Mouse (Mus musculus) thymus, adult 2 months (tissue): ENCODE data around the gene Brd3. TPM values are rescaled to one million over a fixed set of nuclear protein-coding genes. Genes with fewer than 3 reads are reported as not detected.

Source experiments
- DNase-seq: peaks from one replicate; pipeline ENCODE4 v3.0.0; 2021
- H3K27ac ChIP-seq: fragments of 200-500 bp; 2 replicates; pipeline ENCODE4 v1.5.1; 2012; ENCODE audit warnings: low read length, control low read depth; ENCODE audit not compliant: control insufficient read depth, insufficient read depth
- H3K27me3 ChIP-seq: fragments of 200-500 bp; 2 replicates; pipeline ENCODE4 v1.6.1; 2012; ENCODE audit warnings: mild to moderate bottlenecking, low read length, moderate library complexity, mixed read lengths; ENCODE audit not compliant: control insufficient read depth, insufficient read depth
- H3K36me3 ChIP-seq: fragments of 200-500 bp; 2 replicates; pipeline ENCODE4 v1.6.1; 2012; ENCODE audit warnings: mild to moderate bottlenecking, low read length, moderate library complexity; ENCODE audit not compliant: control insufficient read depth, insufficient read depth
- H3K4me1 ChIP-seq: fragments of 200-500 bp; replicated peaks from 2 replicates; pipeline ENCODE4 v1.6.1; 2012; ENCODE audit warnings: low read length; ENCODE audit not compliant: control insufficient read depth, insufficient read depth
- H3K4me3 ChIP-seq: fragments of 200-500 bp; 2 replicates; pipeline ENCODE4 v1.5.1; 2012; ENCODE audit warnings: mild to moderate bottlenecking, low read length, control low read depth, moderate library complexity; ENCODE audit not compliant: control insufficient read depth, insufficient read depth
- CTCF ChIP-seq: fragments of 200-500 bp; IDR thresholded peaks from 2 replicates; pipeline ENCODE4 v1.5.1; 2012; ENCODE audit warnings: mild to moderate bottlenecking, control low read depth, low read length, moderate library complexity, borderline replicate concordance; ENCODE audit not compliant: control insufficient read depth, poor library complexity, insufficient read depth; ENCODE audit errors: extremely low read depth
- POLR2A ChIP-seq: fragments of 200-500 bp; IDR thresholded peaks from 2 replicates; pipeline ENCODE4 v1.6.1; 2012; ENCODE audit warnings: mild to moderate bottlenecking, low read length, control low read depth, moderate library complexity; ENCODE audit not compliant: control insufficient read depth, poor library complexity, insufficient read depth; ENCODE audit errors: extremely low read depth
- WGBS: fragments of 180-500 bp; shearing (Covaris S2); methylation state at CpG from one replicate; pipeline ENCODE4 v1.1.7; 2018; 5-methylcytosine and 5-hydroxymethylcytosine counted together
- polyA plus RNA-seq: library from polyadenylated mRNA; depleted of rRNA; stranded (reverse); fragments of >200 nt; gene quantifications from 2 replicates; pipeline ENCODE4 v1.2.3, GENCODE M21; 2012

Gene Brd3
- polyA plus RNA-seq, 1 experiment: 53.5 TPM

GRCm38 (mm10) chr2:27469292-27469990 is 38.0 kb downstream of the Brd3 start:
- no peaks in the 10 kb centered on the region for H3K27me3 ChIP-seq
- 64% methylated on average over 4 of the region's 4 CpGs for WGBS
- no peak overlapping the region for H3K4me3 ChIP-seq
- TF ChIP-seq POLR2A: no peak
- no peaks in the 10 kb centered on the region for H3K36me3 ChIP-seq
- no peak overlapping the region for H3K27ac ChIP-seq
- H3K4me1 ChIP-seq: peaks cover 49% of the 10 kb centered on the region
- no peak for DNase-seq

- Histone ChIP-seq H3K4me1 (no peaks in the 10 kb centered on the region), H3K27ac (no peak overlapping the region), H3K36me3 (peaks cover 54% of the 10 kb centered on the region), H3K27me3 (no peaks in the 10 kb centered on the region), H3K4me3 (no peak overlapping the region)
- WGBS: 97% methylated on average over 4 of the region's 4 CpGs
- no peak for DNase-seq
- no peak for TF ChIP-seq POLR2A
- no peak for TF ChIP-seq CTCF
These were observed 44.6 kb downstream of the Brd3 start for GRCm38 (mm10) chr2:27462901-27463300.

GRCm38 (mm10) chr2:27461881-27462660 is 45.4 kb downstream of the Brd3 start:
- H3K4me1 ChIP-seq: no peaks in the 10 kb centered on the region
- H3K36me3 ChIP-seq: peaks cover 61% of the 10 kb centered on the region
- H3K27ac ChIP-seq: no peak overlapping the region
- H3K4me3 ChIP-seq: no peak overlapping the region
- TF ChIP-seq POLR2A (no peak), CTCF (no peak)
- 93% methylated on average over 4 of the region's 4 CpGs for WGBS
- no peaks in the 10 kb centered on the region for H3K27me3 ChIP-seq
- DNase-seq: no peak

GRCm38 (mm10) chr2:27460651-27461050 is 46.8 kb downstream of the Brd3 start:
- H3K4me1 ChIP-seq: no peaks in the 10 kb centered on the region
- TF ChIP-seq POLR2A (no peak), CTCF (no peak)
- no peak overlapping the region for H3K4me3 ChIP-seq
- no peaks in the 10 kb centered on the region for H3K27me3 ChIP-seq
- H3K27ac ChIP-seq: no peak overlapping the region
- 84% methylated on average over 9 of the region's 9 CpGs for WGBS
- H3K36me3 ChIP-seq: peaks cover 73% of the 10 kb centered on the region
- DNase-seq: no peak

- DNase-seq: no peak
- no peaks in the 10 kb centered on the region for H3K27me3 ChIP-seq
- 92% methylated on average over 5 of the region's 5 CpGs for WGBS
- H3K4me1 ChIP-seq: no peaks in the 10 kb centered on the region
- no peak overlapping the region for H3K4me3 ChIP-seq
- H3K27ac ChIP-seq: no peak overlapping the region
- peaks cover 78% of the 10 kb centered on the region for H3K36me3 ChIP-seq
- no peak for TF ChIP-seq CTCF
- TF ChIP-seq POLR2A: no peak
These were observed 47.3 kb downstream of the Brd3 start for GRCm38 (mm10) chr2:27460163-27460562.

GRCm38 (mm10) chr2:27459735-27460134 is 47.7 kb downstream of the Brd3 start:
- no peak for TF ChIP-seq POLR2A
- no peak for TF ChIP-seq CTCF
- DNase-seq: no peak
- peaks cover 82% of the 10 kb centered on the region for H3K36me3 ChIP-seq
- H3K4me1 ChIP-seq: no peaks in the 10 kb centered on the region
- H3K27ac ChIP-seq: no peak overlapping the region
- WGBS: 93% methylated on average over 7 of the region's 7 CpGs
- no peak overlapping the region for H3K4me3 ChIP-seq
- no peaks in the 10 kb centered on the region for H3K27me3 ChIP-seq

- 95% methylated on average over 14 of the region's 14 CpGs for WGBS
- no peak for DNase-seq
- Histone ChIP-seq H3K4me3 (no peak overlapping the region), H3K36me3 (peaks cover 74% of the 10 kb centered on the region), H3K27ac (no peak overlapping the region), H3K4me1 (no peaks in the 10 kb centered on the region), H3K27me3 (no peaks in the 10 kb centered on the region)
- TF ChIP-seq CTCF (no peak), POLR2A (no peak)
These were observed 57.2 kb downstream of the Brd3 start for GRCm38 (mm10) chr2:27450226-27450625.
